Mouse (Mus musculus) cerebellum, adult 11-12 months (tissue): ENCODE results near the gene Arl13b.

Source experiments
- DNase-seq: peaks from one replicate; pipeline ENCODE4 v3.0.0; 2022

Arl13b gene

DNA sequence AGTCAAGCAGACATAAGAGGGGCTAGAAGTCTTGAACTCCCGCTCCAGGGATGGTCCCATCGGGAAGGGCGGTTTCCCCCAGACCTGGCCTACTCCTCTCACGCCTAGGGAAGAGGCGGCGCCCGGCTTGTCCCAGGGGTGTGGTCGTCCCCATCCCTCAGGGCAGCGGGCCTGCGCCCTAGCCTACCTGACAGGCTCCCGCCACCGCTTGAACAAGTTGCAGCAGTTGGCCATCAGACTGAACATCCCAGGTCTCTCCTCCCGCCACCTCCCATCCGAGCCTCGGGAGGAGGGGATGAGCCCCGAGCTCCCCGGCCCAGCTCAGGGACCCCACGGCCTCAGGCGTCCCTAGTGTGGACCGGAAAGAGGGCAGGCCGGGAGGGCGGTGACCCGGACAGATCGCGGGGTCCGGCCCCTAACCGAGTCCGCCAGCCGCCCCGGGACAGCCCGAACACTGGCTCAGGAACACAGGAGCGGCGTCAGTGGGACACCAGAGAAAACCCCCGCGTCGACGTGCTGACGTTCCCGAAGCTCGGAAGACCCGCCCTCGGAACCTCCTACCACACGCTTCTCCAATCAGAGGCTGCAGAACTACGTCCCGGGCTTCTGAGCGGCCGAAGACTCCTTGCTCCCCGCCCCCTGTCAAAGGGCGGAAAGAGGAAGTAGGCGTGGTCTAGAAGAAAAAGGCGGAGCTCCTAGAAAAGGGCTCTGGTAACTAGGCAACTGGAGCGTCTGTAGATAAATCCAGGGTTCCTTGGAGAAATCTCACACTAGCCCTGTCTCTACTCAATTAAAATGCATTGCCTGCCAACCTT is at the start of gene Arl13b:
Arl13b (minus strand) TSS at position 543 of the 815 bp plus-strand sequence.
- peak; percentile 96 for DNase-seq

DNA sequence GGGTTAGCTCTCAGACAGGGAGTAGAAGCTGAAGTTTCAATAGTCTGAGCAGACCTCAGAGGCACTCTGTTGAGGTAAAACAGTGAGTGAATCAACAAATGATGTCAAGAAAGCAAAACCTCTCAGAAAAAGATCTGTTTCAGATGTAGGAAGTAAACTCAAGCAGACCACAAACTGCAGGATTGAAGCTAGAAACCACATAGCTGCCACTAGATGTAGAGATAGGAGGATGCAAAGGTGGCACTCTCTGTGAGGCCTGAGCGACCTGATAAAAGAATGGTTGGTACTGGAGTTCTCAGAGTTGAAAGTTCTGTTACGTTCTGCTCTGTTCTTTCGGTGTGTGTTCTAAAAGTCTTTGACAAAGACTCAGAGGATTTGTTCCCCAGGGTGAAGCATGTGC is 49.0 kb upstream of the Arl13b start:
- DNase-seq, result no peak

DNA sequence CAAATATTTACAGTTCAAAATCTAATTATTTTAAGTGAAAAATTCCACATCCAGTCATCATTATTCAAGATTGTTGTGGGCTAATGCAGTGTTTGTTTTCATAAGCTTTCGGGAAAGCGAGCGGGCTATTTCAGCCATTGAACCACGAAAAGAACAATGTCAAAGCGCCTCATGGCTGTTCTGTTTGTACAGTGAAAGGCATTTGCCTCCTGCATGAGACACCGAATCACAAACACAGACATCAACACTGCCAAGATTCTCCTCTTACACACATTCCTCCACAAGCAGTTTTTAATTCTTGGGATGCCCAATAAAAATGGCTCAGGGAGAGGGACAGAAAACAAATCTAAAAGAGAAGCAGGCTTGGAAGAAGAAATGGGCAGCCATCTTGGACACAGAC is 27.2 kb upstream of the Arl13b start:
- no peak for DNase-seq

DNA sequence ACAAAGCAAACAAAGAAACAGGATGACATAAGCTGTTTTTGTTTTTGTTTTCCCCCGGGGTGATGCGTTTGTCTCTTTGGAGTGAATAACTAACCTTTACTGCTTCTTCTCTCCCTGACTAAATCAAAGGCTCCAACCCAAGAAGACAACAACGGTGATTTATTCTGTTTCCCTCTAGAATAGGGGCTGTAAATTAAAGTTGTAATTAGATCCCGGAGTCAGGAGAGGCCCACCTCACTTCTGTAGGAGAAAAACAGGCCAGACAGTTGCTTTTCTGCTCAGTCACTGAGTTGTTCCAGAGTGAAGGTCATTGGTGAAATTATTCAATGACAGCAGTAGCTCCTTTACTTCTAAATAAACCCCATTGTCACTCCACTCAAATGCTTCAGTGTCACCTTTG is 26.3 kb upstream of the Arl13b start:
- DNase-seq, result no peak

DNA sequence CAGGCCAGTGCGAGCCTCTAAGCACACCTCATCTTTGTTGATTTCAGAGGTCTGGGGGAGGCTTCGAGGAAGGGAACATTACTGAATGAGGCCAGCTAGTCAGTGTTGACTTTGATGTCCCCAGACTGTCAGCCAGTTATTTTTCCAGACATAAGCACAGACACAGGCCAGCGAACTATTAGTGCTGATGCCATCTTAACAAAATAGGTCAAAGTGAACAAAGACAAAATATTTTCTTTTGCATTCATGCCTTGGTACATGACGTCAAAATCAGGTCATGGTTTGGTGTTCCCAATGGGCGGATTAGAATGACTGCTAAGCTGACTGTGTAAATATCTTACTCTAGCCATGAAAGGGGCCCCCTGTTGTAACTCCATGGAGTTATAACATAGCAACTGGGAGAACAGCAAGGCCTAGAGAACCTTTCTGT is 25.9 kb upstream of the Arl13b start:
- no peak for DNase-seq

DNA sequence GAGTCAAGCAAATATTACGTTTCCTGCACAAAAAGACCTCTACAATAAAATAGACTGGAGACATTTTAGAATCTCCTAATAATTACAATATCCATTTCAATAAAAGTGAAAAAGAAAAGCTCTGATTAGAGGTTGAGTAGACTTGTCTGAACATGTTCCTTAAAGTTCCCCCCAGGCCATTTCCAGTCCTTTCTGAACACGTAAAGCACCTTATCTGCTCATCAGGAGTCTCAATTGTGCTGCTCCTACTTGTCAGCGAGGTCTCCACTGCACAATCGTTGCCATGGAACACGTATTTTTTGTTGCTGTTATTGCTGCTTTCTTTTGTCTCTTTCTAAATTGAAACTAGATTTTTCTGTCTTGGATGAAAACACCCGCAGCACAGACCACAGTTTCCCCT is 14.6 kb upstream of the Arl13b start:
- no peak for DNase-seq

DNA sequence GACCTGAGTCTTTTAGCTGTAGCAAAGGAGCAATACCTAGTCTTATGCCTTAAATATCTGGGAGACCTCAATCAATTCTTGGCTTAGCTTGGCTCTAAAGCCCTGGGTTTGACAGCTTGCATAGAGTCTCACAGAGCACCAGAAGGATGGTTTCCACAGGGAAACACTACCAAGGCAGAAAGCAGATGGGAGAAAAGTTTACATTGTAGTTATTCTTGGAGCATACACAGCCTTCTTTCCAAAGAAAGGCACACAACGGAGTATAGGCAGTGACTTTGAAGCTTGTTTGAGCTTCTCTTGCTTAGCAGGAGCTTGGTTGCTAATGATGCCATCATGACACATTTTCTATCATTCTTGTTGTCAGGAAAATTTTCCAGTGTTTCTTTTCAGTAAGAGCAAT is 13.3 kb upstream of the Arl13b start:
- DNase-seq, result no peak

DNA sequence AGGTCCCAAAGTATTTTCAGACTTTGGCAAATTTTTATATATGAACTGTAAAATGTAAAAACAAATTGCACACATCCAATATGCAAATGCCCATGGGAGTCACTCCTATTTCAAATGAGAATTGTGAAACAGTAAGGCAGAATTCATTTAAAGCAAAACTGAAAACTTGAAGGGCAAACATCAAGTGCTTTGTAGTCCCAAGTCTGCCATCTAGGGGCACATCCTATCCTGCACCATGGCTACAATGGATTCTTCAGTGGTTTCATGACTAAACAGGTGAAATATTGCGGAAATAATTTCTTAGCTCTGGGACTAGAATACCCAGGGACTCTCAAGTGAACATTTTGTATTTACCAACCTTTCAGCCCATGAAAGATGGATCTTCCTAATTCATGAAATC is 11.2 kb upstream of the Arl13b start:
- no peak for DNase-seq

DNA sequence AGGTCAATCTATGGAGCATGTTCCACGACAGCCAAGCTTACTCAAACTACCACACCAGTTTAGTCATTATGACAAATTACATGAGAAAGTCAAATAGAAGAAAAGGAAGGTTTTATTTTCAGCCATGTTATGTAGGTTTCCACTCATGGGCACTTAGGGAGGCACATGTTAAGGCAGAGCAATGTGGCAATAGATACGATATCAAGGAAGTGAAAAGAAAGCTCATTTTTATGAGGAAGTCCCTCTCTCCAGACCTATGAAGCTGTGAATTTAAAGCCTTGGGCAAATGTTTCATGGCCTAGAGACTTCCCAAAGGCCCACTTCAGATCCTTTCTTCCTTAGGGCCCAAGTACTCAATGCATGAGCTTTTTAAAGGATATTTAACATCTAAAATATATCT is 10.7 kb upstream of the Arl13b start:
- no peak for DNase-seq

DNA sequence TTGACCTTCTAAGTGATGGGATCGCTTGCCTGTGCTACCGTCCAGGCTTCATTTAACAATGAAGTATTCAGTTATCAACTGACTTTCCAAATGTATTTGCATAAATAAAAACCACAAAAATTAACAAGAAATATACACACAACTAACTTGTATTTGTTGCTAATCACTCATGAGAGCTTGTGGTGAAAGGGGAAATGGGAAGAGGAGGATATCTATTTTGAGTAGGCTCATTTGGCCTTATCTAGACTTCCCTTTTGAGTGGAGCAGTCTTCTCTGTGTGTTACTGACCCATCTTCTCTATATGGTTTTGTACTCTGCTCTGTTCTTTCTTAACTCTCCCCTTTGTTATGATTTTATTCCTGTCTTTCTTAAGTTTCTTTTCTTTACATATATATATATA is 9.4 kb upstream of the Arl13b start:
- no peak for DNase-seq

DNA sequence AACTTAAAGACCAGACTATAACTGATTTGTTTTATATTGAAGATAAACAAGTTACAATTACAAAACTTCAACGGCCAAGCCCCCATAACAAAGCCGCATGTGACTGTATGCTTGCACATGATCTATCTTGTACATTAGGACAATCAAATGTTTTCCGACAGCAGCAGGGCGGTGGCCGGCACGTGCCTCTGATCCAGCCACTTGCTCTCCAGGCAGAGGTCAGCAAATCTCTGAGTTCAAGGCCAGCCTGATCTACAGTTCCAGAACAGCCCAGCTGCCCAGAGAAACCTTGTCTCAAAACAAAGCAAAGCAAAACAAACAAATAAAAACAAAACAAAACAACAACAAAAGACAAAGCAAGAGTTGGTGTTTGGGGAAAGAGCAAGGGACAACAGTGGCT is 8.5 kb upstream of the Arl13b start:
- DNase-seq, result no peak

DNA sequence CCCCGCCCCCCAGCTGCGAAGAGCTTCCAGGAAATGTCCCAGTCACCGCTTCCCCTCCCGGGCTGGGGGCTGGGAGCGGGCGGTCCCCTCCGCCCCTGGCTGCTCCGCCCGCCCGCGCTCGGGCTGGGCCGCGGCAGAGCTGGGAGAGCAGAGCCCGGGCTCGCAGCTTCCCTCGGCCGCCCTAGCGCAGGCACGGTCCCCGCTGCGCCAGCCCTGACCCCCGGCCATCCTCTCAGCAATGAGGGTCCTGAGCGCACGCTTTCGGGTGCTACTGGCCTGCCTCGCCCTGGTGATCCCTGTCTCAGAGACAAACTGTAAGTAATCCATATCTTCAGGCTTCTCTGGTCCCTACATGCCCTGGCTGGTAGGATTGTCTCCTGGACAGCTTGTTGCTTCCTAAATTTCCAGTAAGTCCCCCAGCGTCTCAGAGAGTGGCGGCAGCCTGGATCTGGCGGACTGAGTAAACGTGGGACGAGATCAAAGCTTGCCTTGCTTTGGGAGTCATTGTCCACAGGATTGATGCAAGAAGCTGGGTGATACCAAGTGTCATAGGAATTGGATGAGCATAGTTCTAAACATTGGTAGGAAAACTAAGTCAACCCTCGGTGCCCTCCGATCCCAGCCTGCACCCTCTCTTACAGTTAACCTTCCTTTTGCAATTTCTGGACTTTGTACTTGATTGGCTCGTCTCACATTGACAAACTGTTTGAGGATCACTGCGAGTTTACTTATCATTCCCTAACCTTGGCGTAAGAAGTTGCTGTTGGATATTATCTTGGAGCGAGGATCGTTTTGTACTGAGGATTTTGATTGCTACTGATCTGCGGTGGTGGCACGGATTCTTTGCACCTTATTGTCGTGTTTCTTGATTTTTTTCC is 7.6 kb upstream of the Arl13b start, which contains the start of gene Pros1:
Pros1 (plus strand) TSS at position 117 of the 878 bp plus-strand sequence.
- peak; percentile 15 for DNase-seq

DNA sequence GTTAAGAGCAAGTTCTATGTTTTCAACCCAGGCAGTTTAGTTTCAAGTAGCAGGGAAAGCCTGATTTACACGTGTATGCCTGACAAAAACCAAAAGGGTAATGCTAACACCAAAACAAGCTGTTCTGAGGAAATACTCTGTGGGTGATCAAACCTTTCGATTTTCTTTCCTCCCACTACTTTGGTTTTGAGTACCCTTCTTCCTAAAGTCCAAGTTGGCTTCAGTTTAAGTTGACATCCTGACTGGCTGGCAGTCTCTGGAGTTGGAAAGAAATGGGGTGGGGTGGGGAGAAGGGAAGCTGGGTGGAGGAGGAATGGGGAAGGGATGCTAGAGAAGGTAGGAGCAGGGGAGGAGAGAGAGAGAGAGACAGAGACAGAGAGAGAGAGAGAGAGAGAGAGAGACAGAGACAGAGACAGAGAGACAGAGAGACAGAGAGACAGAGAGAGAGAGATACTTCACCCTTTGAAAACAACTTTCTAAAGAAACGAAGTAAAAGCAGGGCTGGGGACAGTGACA is 6.8 kb upstream of the Arl13b start:
- no peak for DNase-seq

DNA sequence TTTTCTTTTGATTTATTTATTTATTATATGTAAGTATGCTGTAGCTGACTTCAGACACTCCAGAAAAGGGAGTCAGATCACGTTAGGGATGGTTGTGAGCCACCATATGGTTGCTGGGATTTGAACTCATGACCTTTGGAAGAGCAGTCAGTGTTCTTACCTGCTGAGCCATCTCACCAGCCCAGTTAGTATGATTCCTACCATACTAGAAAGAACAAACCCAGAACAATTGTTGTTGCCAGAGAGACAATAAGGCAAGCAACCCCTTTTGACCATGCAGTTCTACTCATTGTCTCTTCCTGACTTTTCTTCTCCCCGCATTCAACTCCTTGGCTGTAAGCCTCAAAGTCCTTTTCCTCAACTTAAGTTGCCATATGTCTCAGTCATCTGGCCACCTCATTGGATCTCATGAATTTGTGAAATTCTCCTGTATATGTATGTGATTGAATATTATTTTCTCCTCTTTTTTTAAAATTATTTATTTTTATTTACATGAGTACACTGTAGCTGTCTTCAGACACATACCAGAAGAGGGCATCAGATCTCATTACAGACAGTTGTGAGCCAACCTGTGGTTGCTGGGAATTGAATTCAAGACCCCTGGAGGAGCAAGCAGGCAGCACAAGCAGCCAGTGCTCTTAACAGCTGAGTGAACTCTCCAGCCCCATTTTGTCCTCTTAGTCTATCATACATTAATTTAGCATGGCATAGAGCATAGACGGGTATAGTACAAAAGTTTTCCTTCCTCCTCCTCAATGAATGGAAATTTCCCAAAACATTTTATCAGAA is 5.8 kb upstream of the Arl13b start:
- DNase-seq, result no peak

DNA sequence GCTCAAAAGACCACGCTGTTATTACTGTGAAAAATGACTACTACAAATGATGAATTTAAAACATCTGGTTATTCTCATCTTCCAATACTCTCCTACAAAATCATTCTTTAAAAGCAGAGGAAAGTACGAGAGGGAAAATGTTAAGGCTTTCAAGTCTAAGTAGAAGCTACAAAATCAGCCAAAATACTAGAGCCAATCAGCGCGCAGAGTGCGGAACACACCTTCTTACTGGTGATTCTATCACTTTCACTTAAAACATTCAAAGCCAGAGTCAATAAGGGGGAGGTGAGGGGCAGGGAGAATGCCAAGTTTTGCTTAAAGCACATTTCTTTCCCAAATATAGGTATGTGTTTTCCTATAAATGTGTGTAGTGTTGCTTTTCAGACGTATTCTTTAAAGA is 1.5 kb downstream of the Arl13b start:
- no peak for DNase-seq

DNA sequence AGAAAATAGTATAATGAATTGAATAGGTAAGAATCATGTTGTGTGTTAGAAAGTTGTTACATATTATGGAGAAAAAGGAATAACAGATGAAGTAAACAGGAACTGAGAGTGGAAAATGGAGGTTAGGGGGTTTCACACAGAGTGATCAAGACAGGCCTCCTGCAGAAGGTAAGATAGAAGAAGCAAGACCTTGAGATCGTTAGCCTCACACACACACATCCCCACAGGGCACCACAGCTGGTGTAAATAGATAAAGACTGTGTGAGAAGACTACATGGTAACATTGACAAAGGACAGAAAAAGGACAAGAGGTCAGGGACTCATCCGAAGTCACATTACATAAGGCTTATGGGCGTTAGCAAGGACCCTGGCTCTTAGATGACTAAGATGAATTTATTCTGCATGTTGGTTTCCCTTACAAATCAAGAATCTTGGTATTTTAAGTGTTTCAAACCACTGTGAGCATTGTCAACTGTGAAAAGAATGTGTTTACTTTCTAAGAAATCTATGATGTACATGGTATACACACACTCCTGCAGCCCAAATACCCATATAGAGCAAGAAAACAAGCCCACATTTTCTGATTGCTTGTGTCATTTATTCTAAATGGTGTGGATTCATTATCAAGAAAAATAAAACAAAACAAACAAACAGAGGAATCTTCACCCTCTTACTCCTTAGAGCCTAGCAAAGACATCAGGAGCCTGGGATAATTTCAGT is 12.7 kb downstream of the Arl13b start:
- no peak for DNase-seq

DNA sequence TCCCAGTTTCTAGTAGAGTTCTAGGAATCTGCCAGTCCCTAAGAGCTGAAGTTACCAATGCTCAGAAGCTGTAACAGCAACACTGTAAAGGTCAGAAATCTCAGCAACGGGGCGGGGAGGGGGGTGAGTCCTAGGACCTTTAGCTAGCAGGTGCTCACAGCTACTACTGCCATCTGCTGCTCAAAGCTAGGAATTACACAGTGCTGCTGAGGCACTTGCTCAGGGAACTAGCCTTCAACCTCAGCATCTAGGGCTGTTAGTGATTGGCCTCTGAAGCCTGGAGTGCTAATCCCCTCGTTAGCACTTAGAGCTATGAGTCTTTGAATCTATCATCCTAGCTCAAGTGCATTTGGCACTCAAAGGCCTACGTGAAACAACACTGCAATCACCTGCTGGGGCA is 14.4 kb downstream of the Arl13b start:
- DNase-seq, result peak; percentile 25

DNA sequence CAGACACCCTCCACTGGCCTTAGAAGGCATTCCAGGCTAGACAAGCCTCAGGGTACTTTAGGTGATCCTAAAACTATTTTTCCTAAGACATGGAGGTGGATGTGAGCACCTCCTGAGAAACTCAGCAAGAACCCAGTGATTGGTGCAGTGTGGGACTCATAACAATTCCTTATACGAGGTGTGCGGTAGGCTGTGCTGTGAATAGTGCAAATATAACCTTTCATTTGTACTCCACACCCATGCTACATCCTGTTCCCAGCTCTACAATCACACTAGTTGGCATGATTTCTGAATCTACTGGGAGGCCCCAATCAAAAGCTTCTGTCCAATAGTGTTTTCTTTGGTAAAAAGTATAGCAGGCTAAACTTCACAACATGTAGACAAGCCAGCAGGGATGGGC is 14.8 kb downstream of the Arl13b start:
- no peak for DNase-seq

DNA sequence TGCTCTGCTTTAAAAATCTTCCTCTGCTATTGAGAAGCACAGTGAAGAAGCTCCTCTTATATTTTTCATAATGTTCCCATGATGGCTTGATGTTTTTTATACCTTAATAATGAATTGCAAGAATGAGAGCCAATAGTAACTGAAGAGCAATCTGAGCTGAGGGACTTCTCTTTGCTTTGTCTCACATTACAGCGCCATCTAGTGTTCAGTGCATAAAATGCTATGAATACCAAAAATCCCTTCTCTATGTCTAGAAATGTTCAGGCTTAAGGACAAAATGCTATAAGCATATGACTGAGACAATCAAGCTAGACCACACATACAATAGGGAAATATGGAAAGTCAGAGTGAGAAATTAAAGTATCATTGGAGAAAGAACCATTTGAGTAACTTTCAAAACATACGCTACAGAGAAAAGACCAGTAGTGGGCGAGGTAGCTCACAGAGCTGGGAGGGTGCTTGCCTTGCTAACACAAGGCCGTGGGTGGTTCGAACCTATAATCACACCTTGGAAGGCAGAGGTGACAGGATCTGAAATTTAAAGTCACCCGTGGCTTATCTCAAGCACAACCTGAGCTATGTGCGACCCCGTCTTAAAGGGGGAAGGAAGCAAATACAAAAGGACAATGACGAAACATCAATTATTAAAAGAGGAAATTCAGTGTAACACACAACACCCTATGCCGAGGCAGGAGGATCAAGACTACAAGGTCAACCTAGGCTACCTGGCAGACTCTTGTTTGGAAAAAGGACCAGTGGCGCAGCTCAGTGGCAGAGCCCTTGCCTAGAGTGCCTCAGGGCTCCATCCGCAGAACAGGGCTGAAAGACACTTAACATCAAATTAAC is 20.5 kb downstream of the Arl13b start:
- DNase-seq, result no peak

DNA sequence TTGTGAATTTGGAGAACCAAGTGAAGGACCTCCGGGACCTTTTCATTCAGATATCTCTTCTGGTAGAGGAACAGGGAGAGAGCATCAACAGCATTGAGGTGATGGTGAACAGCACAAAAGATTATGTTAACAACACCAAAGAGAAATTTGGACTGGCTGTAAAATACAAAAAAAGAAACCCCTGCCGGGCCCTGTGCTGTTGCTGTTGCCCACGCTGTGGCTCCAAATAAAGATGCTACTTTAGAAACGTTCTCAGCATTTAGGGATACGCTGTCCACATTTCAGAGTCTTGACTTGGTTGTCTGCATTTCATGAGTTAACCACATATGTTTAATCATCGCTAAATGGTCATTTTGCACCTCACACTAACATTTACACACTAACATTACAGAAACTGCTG is 24.4 kb downstream of the Arl13b start:
- no peak for DNase-seq

DNA sequence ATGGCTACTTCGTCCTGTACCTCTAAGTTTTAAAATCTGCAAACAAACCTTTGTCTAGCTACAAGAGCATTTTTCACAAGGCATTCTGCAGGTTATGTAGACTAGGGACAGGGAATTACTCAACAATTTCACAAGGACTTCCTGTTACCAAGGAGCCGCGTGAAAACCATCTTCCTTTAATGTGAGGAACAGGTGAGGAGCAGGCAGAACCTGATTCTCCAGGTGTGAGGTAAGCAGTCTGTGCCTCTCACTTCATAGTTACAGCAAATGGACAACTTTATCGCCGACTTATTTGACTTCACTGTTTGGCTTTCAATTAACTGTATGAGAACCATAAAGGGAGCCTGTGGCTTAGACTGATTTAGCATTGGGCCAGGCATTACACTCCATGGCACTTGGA is 32.3 kb downstream of the Arl13b start, which contains the start of gene Stx19:
Stx19 (plus strand) TSS at position 186 of the 400 bp plus-strand sequence.
- no peak for DNase-seq
